Mouse (Mus musculus) thymus, adult 2 months (tissue): ENCODE measurements around the gene Ppp2r3c.

ENCODE experiments used
- CTCF ChIP-seq: fragments of 200-500 bp; IDR thresholded peaks from 2 replicates; pipeline ENCODE4 v1.5.1; 2012; ENCODE audit warnings: mild to moderate bottlenecking, control low read depth, low read length, moderate library complexity, borderline replicate concordance; ENCODE audit not compliant: control insufficient read depth, poor library complexity, insufficient read depth; ENCODE audit errors: extremely low read depth
- POLR2A ChIP-seq: fragments of 200-500 bp; IDR thresholded peaks from 2 replicates; pipeline ENCODE4 v1.6.1; 2012; ENCODE audit warnings: mild to moderate bottlenecking, low read length, control low read depth, moderate library complexity; ENCODE audit not compliant: control insufficient read depth, poor library complexity, insufficient read depth; ENCODE audit errors: extremely low read depth

- TF ChIP-seq POLR2A (no peak), CTCF (no peak)
Measured at GRCm38 (mm10) chr12:55313901-55314300, 11.1 kb upstream of the Ppp2r3c start.
